Mouse (Mus musculus): ENCODE measurements around the gene Olfr463. TPM values are rescaled to one million over a fixed set of nuclear protein-coding genes. Genes with fewer than 3 reads are reported as not detected.

The Olfr463 gene
- total and polyA plus RNA-seq, 3 experiments, result not detected

DNA sequence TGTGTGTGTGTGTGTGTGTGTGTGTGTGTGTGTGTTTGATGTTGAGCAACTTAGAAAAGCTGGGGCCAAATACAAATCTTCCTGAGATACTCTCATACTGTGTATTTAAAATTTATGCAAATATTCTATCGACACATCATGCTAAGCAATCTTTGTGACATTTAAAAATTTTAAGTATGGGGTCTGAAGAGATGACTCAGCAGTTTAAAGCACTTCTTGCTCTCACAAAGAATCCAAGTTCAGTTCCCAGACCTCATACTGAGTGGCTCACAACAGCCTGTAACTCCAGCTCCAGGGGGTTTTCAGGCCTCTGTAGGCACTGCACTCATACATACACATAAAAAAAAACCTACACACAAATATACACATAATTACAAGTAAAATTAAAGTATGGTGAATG is 18.8 kb upstream of the Olfr463 start:
- Histone ChIP-seq H3K9me3 (replicated peaks) (no peaks in the 10 kb centered on the region), H3K36me3 (replicated peaks) (no peaks in the 10 kb centered on the region), H3K4me3 (ENCODE audit: low read depth, low read length) (no peak overlapping the region), H3K4me1 (ENCODE audit: insufficient read depth, low read depth, low read length) (no peaks in the 10 kb centered on the region), H3K27me3 (ENCODE audit: insufficient read depth, low read length) (no peaks in the 10 kb centered on the region)
- no peak for ATAC-seq (ENCODE audit: extremely low read depth, insufficient number of reproducible peaks, low FRiP score, poor library complexity, severe bottlenecking)
- no peak for DNase-seq (ENCODE audit: low spot score)
- TF ChIP-seq TAL1 (conservative IDR thresholded peaks at IDR 0.05; ENCODE audit: low read depth, low read length) (no peak), POLR2AphosphoS5 (IDR thresholded peaks at IDR 0.05; ENCODE audit: insufficient replicate concordance, low read depth, low read length) (no peak), CTCF (IDR thresholded peaks at IDR 0.05; ENCODE audit: low read depth, low read length) (no peak), GATA2 (IDR thresholded peaks at IDR 0.05; ENCODE audit: borderline replicate concordance, low read depth, low read length) (no peak), GATA1 (IDR thresholded peaks at IDR 0.05; ENCODE audit: borderline replicate concordance, low read length) (no peak)

DNA sequence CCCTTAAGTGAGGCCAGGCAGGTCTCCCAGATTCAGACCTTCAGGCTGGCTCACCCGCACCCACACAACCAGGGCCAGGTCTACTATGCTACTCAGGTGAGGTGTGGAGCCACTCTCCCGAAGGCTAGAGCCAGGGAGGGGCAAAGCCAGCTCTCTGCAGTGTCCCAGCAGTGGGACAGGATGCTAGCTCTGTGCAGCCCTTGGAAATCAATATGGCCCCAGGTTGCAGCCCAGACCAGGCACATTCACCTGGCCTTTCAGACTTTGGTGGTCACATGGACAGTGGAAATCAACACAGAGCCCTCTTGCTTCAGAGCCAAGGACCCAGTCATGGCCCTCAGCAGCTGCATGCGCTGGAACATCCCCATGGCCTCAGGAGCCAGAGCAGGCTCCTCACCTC is 7.1 kb upstream of the Olfr463 start:
- H3K4me1 ChIP-seq (ENCODE audit: insufficient read depth, low read depth, low read length), result no peaks in the 10 kb centered on the region
- TF ChIP-seq GATA1 (IDR thresholded peaks at IDR 0.05; ENCODE audit: borderline replicate concordance, low read length) (no peak), CTCF (IDR thresholded peaks at IDR 0.05; ENCODE audit: low read depth, low read length) (no peak), POLR2AphosphoS5 (IDR thresholded peaks at IDR 0.05; ENCODE audit: insufficient replicate concordance, low read depth, low read length) (no peak), TAL1 (conservative IDR thresholded peaks at IDR 0.05; ENCODE audit: low read depth, low read length) (no peak), GATA2 (IDR thresholded peaks at IDR 0.05; ENCODE audit: borderline replicate concordance, low read depth, low read length) (no peak)
- no peak overlapping the region for H3K4me3 ChIP-seq (ENCODE audit: low read depth, low read length)
- no peaks in the 10 kb centered on the region for H3K36me3 ChIP-seq (replicated peaks)
- DNase-seq (ENCODE audit: low spot score), result no peak
- peaks cover 12% of the 10 kb centered on the region for H3K27me3 ChIP-seq (ENCODE audit: insufficient read depth, low read length)
- no peaks in the 10 kb centered on the region for H3K9me3 ChIP-seq (replicated peaks)
- no peak for ATAC-seq (ENCODE audit: extremely low read depth, insufficient number of reproducible peaks, low FRiP score, poor library complexity, severe bottlenecking)

DNA sequence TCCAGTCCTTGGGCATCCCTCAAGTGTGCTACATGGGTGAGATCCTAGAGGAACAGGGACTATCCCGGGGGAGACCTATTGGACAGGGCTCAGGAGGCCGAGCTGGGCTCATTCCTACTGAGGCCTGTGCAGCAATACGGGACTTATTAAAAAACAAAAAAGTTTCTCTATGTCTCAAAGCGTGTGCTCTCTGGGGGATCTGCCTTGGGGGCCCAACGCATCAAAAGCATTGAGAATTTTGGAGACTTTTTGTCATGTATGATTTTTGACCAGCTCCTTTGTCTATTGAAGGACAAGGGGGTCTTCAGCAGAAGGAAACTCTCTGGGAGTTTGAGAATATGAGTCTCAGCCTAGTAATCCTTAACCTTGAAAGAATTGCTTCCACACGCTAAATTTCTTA is 5.0 kb downstream of the Olfr463 start, which contains the start of gene Olfr462:
Olfr462 (minus strand) TSS at position 101 of the 400 bp plus-strand sequence.
- H3K36me3 ChIP-seq (replicated peaks), result no peaks in the 10 kb centered on the region
- no peaks in the 10 kb centered on the region for H3K9me3 ChIP-seq (replicated peaks)
- peaks cover 20% of the 10 kb centered on the region for H3K27me3 ChIP-seq (ENCODE audit: insufficient read depth, low read length)
- DNase-seq (ENCODE audit: low spot score), result no peak
- TF ChIP-seq CTCF (IDR thresholded peaks at IDR 0.05; ENCODE audit: low read depth, low read length), result no peak
- H3K4me3 ChIP-seq (ENCODE audit: low read depth, low read length), result no peak within 1 kb of the TSS
- ATAC-seq (ENCODE audit: extremely low read depth, insufficient number of reproducible peaks, low FRiP score, poor library complexity, severe bottlenecking), result no peak
- no peaks in the 10 kb centered on the region for H3K4me1 ChIP-seq (ENCODE audit: insufficient read depth, low read depth, low read length)

DNA sequence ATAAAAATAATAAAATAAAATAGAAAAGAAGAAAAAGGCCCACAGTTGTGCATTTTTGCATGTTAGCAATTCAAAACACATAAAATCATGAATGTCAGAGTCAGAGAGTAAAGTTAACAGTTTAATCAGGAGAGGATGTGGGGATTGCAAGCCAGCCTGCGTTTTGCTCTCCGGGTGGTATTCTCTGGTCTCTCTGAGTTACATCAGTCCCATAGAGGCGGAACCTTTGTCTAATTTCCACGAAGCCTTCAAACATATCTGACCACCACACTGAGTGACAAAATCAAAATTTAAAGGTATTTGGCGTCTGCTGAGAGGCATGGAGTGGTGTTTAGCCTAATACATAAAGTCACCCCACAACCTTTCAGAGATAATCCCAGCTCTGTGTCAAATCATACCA is 12.3 kb downstream of the Olfr463 start:
- ATAC-seq (ENCODE audit: extremely low read depth, insufficient number of reproducible peaks, low FRiP score, poor library complexity, severe bottlenecking) (no peak), DNase-seq (ENCODE audit: low spot score) (no peak)
- no peak overlapping the region for H3K4me3 ChIP-seq (ENCODE audit: low read depth, low read length)
- TF ChIP-seq CTCF (IDR thresholded peaks at IDR 0.05; ENCODE audit: low read depth, low read length) (no peak), POLR2AphosphoS5 (IDR thresholded peaks at IDR 0.05; ENCODE audit: insufficient replicate concordance, low read depth, low read length) (no peak), GATA2 (IDR thresholded peaks at IDR 0.05; ENCODE audit: borderline replicate concordance, low read depth, low read length) (no peak), TAL1 (conservative IDR thresholded peaks at IDR 0.05; ENCODE audit: low read depth, low read length) (no peak), GATA1 (IDR thresholded peaks at IDR 0.05; ENCODE audit: borderline replicate concordance, low read length) (no peak)
- H3K36me3 ChIP-seq (replicated peaks), result no peaks in the 10 kb centered on the region
- no peaks in the 10 kb centered on the region for H3K4me1 ChIP-seq (ENCODE audit: insufficient read depth, low read depth, low read length)
- peaks cover 23% of the 10 kb centered on the region for H3K27me3 ChIP-seq (ENCODE audit: insufficient read depth, low read length)
- H3K9me3 ChIP-seq (replicated peaks), result no peaks in the 10 kb centered on the region

DNA sequence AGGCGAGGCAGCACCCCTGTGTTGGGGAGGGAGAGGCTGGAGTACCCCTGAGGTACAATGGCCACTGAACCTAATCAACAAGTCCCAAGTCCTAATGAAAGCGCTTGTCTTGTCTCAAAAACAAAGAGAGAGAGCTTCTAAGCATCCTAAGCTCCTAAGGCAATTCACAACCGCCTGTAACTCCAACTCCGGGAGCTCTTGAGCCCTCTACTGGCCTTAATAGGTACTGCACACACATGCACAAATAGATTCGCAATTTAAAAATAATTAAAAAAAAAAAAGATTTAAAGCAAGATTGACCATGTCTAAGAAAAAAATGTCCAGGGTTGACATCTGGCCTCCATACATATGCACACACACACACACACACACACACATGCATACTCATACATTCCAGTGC is 13.7 kb downstream of the Olfr463 start:
- Histone ChIP-seq H3K4me3 (ENCODE audit: low read depth, low read length) (no peak overlapping the region), H3K4me1 (ENCODE audit: insufficient read depth, low read depth, low read length) (no peaks in the 10 kb centered on the region), H3K27me3 (ENCODE audit: insufficient read depth, low read length) (peaks cover 25% of the 10 kb centered on the region), H3K36me3 (replicated peaks) (no peaks in the 10 kb centered on the region), H3K9me3 (replicated peaks) (no peaks in the 10 kb centered on the region)
- ATAC-seq (ENCODE audit: extremely low read depth, insufficient number of reproducible peaks, low FRiP score, poor library complexity, severe bottlenecking), result no peak
- TF ChIP-seq GATA1 (IDR thresholded peaks at IDR 0.05; ENCODE audit: borderline replicate concordance, low read length), result no peak
- TF ChIP-seq TAL1 (conservative IDR thresholded peaks at IDR 0.05; ENCODE audit: low read depth, low read length), result no peak
- no peak for TF ChIP-seq CTCF (IDR thresholded peaks at IDR 0.05; ENCODE audit: low read depth, low read length)
- DNase-seq (ENCODE audit: low spot score), result no peak

DNA sequence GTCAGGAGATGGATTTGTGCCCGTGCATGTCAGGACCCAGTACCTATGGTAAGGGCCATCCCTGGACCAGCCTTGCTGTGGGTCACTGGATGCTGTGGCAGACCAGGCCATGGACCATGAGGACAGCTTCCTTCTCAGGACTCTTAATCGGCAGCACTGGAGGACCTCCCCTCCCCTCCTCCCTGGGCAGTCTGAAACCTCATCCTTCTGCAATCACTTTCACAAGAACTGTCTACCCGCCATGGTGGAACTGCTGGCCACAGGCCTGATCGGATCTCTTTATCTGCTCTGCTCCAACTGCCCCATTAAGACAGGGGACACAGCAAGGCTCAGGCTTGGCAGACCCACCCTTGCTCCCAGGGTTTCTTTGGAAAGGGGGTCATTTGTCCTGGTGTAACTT is 15.5 kb downstream of the Olfr463 start:
- ATAC-seq (ENCODE audit: extremely low read depth, insufficient number of reproducible peaks, low FRiP score, poor library complexity, severe bottlenecking) (no peak), DNase-seq (ENCODE audit: low spot score) (no peak)
- Histone ChIP-seq H3K4me1 (ENCODE audit: insufficient read depth, low read depth, low read length) (no peaks in the 10 kb centered on the region), H3K36me3 (replicated peaks) (no peaks in the 10 kb centered on the region), H3K4me3 (ENCODE audit: low read depth, low read length) (no peak overlapping the region), H3K9me3 (replicated peaks) (no peaks in the 10 kb centered on the region), H3K27me3 (ENCODE audit: insufficient read depth, low read length) (peaks cover 32% of the 10 kb centered on the region)
- TF ChIP-seq GATA1 (IDR thresholded peaks at IDR 0.05; ENCODE audit: borderline replicate concordance, low read length) (no peak), CTCF (IDR thresholded peaks at IDR 0.05; ENCODE audit: low read depth, low read length) (no peak), POLR2AphosphoS5 (IDR thresholded peaks at IDR 0.05; ENCODE audit: insufficient replicate concordance, low read depth, low read length) (no peak)

DNA sequence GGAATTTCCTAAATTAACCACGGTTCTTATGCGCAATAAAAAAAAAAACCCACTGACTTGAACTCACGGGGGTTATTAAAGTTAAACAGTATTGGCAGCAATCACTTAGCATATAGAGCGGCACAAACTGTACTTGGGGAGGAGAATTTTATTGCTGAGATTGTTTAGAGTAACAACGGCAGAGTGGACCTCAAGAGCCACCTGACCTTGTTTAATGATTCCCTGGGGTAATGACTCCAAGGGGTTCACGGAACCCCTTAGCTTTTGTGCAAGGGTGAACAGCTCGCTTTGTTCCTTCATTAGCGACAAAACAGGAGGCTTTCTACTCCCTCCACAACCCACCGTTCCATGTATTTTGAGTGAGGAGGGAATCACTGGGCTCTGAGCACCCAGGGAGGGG is 17.4 kb downstream of the Olfr463 start:
- no peak for TF ChIP-seq CTCF (IDR thresholded peaks at IDR 0.05; ENCODE audit: low read depth, low read length)
- TF ChIP-seq GATA1 (IDR thresholded peaks at IDR 0.05; ENCODE audit: borderline replicate concordance, low read length), result no peak
- no peaks in the 10 kb centered on the region for H3K4me1 ChIP-seq (ENCODE audit: insufficient read depth, low read depth, low read length)
- DNase-seq (ENCODE audit: low spot score) (no peak), ATAC-seq (ENCODE audit: extremely low read depth, insufficient number of reproducible peaks, low FRiP score, poor library complexity, severe bottlenecking) (no peak)
- H3K9me3 ChIP-seq (replicated peaks), result no peaks in the 10 kb centered on the region
- H3K27me3 ChIP-seq (ENCODE audit: insufficient read depth, low read length), result peaks cover 33% of the 10 kb centered on the region
- no peaks in the 10 kb centered on the region for H3K36me3 ChIP-seq (replicated peaks)
- H3K4me3 ChIP-seq (ENCODE audit: low read depth, low read length), result no peak overlapping the region

Measured in G1E (cell line).